Mouse (Mus musculus) lung, embryonic 14.5 days (tissue): ENCODE data around the gene Myh7b. TPM values are rescaled to one million over a fixed set of nuclear protein-coding genes. Genes with fewer than 3 reads are reported as not detected.

ENCODE experiments used
- ATAC-seq: fragments of 200-750 bp; cut with Nextera tagmentation; 2 replicates; pipeline ENCODE4 v1.8.0; 2017; ENCODE audit warnings: mild to moderate bottlenecking, moderate TSS enrichment, moderate library complexity; ENCODE audit not compliant: insufficient read depth
- DNase-seq: peaks from one replicate; pipeline ENCODE4 v3.0.0-alpha.2; 2015
- H3K27ac ChIP-seq: fragments of 300-500 bp; sonication (generic); 2 replicates; pipeline ENCODE4 v1.5.1; 2014; ENCODE audit warnings: low read depth, mild to moderate bottlenecking, moderate library complexity
- H3K27me3 ChIP-seq: fragments of 300-500 bp; sonication (generic); 2 replicates; pipeline ENCODE4 v1.6.1; 2014; ENCODE audit warnings: low read length, control low read depth; ENCODE audit not compliant: insufficient read depth
- H3K36me3 ChIP-seq: fragments of 300-500 bp; sonication (generic); 2 replicates; pipeline ENCODE4 v1.6.1; 2014; ENCODE audit warnings: control low read depth; ENCODE audit not compliant: insufficient read depth
- H3K4me1 ChIP-seq: fragments of 300-500 bp; sonication (generic); 2 replicates; pipeline ENCODE4 v1.6.1; 2014; ENCODE audit warnings: antibody characterized with exemption, control low read depth; ENCODE audit not compliant: insufficient read depth
- H3K4me2 ChIP-seq: fragments of 300-500 bp; sonication (generic); 2 replicates; pipeline ENCODE4 v1.6.1; 2014; ENCODE audit warnings: mild to moderate bottlenecking
- H3K4me3 ChIP-seq: fragments of 300-500 bp; sonication (generic); 2 replicates; pipeline ENCODE4 v1.5.1; 2014; ENCODE audit warnings: low read depth, low read length
- H3K9ac ChIP-seq: fragments of 300-500 bp; sonication (generic); 2 replicates; pipeline ENCODE4 v1.6.1; 2014
- H3K9me3 ChIP-seq: fragments of 300-500 bp; sonication (generic); 2 replicates; pipeline ENCODE4 v1.6.1; 2016; ENCODE audit warnings: low read depth, low read length, control low read depth
- CTCF ChIP-seq: IDR thresholded peaks from 2 replicates; pipeline ENCODE4 v1.5.1; 2016; ENCODE audit warnings: antibody characterized with exemption, low read depth
- WGBS: fragments of 180-500 bp; shearing (Covaris S2); extraction: QIAGEN DNeasy Blood & Tissue Kit; methylation state at CpG from one replicate; pipeline ENCODE4 v1.1.7; 2014; 5-methylcytosine and 5-hydroxymethylcytosine counted together
- polyA plus RNA-seq: library from polyadenylated mRNA; unstranded; fragments of >200 nt; fragmentation: Nextera tagmentation; extraction: Ambion mirVana; gene quantifications from 2 replicates; pipeline ENCODE4 v1.2.1, GENCODE M21; 2014

The Myh7b gene
- polyA plus RNA-seq, 1 experiment from 2014 or later: 0.36 TPM

DNA sequence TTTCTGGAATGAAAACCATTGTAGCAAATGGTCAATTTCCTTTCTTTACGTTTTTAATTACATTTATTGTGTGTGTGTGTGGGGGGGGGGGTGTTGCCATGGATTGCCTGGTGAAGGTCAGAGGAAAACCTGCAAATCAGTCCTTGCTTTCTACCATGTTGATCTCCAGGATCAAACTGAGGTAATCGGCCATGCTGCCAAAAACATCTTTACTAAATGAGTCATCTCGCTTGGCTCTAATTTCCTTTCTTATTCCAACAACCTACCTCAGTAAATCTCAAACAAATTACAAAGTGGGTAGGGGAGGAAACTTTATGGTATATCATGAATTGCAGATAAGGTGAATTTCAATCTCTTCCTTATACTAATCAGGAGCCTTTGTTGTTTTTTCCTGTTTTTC lies 22.9 kb upstream of the Myh7b start:
- Histone ChIP-seq H3K9me3 (no peaks in the 10 kb centered on the region), H3K4me2 (no peak overlapping the region), H3K9ac (no peak overlapping the region), H3K27ac (no peak overlapping the region), H3K4me3 (no peak overlapping the region), H3K27me3 (no peaks in the 10 kb centered on the region), H3K4me1 (peaks cover 6% of the 10 kb centered on the region; the same call in 1 of the 2 replicates), H3K36me3 (no peaks in the 10 kb centered on the region)
- TF ChIP-seq CTCF: no peak
- 77% methylated on average over 3 of the region's 3 CpGs for WGBS
- ATAC-seq (no peak), DNase-seq (no peak)

DNA sequence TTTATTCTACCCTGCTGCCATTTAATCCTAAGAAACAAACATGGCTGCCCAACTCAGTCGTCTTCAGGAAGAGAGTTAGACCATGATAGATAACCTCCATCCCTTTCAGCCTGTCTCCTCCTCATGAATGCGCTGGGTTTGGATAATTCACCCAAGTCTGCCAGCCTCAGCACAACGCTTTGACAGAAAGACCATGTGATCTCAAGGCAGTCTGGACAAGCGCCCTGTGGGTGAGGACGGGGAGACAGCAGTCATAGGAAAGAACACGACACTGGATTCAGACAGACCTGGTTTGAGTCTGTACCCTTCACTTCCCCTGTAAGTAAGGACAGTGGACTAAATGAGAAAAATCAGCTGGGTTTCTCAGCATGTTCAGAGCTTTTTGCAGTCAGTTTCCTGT lies 21.5 kb upstream of the Myh7b start:
- no peak overlapping the region for H3K4me2 ChIP-seq
- no peaks in the 10 kb centered on the region for H3K27me3 ChIP-seq
- ATAC-seq (no peak), DNase-seq (no peak)
- TF ChIP-seq CTCF: no peak
- no peak overlapping the region for H3K4me3 ChIP-seq
- peaks cover 6% of the 10 kb centered on the region; the same call in 1 of the 2 replicates for H3K4me1 ChIP-seq
- H3K27ac ChIP-seq: no peak overlapping the region
- no peaks in the 10 kb centered on the region for H3K9me3 ChIP-seq
- no peaks in the 10 kb centered on the region for H3K36me3 ChIP-seq
- no peak overlapping the region for H3K9ac ChIP-seq
- 64% methylated on average over 6 of the region's 6 CpGs for WGBS

DNA sequence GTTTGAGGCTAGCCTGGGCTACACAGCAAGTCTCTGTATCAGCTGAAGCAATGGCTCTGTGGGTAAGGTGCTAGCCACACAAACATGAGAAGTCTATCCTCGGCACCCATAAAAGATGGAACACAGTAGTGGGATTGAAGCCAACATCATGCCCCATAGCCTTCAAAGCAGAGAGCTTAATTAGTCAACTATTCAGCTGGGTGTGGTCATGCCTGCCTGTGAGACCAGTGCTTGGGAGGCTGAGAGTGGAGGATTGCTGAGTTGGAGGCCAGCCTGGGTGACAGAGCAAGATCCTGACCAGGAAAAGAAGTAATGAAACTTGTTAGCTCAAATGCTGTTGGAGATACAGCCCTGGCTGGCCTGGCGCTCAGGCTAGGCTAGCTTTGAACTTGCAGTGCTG lies 20.1 kb upstream of the Myh7b start:
- Histone ChIP-seq H3K4me2 (no peak overlapping the region), H3K9me3 (no peaks in the 10 kb centered on the region), H3K4me3 (no peak overlapping the region), H3K27ac (no peak overlapping the region), H3K9ac (no peak overlapping the region), H3K27me3 (no peaks in the 10 kb centered on the region), H3K4me1 (peaks cover 6% of the 10 kb centered on the region; the same call in 1 of the 2 replicates), H3K36me3 (no peaks in the 10 kb centered on the region)
- WGBS: 90% methylated on average over 2 of the region's 2 CpGs
- ATAC-seq: no peak
- no peak for TF ChIP-seq CTCF
- DNase-seq: no peak

DNA sequence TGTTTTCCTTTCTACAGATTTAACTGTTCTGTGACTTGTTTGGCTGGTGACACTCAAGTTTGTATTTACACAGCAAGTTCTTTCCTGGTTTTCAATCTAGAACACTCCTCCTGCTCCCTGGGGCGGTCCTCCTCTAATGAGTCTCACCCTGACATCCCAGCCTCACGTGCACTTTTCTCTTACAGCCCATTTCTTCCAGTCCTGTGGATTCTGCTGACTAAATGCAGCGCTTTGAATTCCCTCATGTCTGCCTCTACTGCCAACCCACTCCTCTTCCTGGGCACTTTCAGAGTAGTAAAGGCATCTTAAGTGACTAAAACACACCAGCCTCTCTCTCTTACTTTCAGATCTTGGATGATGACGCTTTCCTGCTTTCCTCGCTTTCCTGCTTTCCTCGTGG lies 19.3 kb upstream of the Myh7b start:
- peaks cover 6% of the 10 kb centered on the region; the same call in 1 of the 2 replicates for H3K4me1 ChIP-seq
- ATAC-seq (no peak), DNase-seq (no peak)
- peak overlapping the region; percentile 89 for H3K27ac ChIP-seq
- WGBS: 6% methylated on average over 6 of the region's 6 CpGs
- no peaks in the 10 kb centered on the region for H3K36me3 ChIP-seq
- no peaks in the 10 kb centered on the region for H3K9me3 ChIP-seq
- peak overlapping the region; percentile 87 for H3K4me2 ChIP-seq
- H3K4me3 ChIP-seq: peak overlapping the region; percentile 69
- no peaks in the 10 kb centered on the region for H3K27me3 ChIP-seq
- H3K9ac ChIP-seq: peak overlapping the region; percentile 77
- TF ChIP-seq CTCF: no peak

DNA sequence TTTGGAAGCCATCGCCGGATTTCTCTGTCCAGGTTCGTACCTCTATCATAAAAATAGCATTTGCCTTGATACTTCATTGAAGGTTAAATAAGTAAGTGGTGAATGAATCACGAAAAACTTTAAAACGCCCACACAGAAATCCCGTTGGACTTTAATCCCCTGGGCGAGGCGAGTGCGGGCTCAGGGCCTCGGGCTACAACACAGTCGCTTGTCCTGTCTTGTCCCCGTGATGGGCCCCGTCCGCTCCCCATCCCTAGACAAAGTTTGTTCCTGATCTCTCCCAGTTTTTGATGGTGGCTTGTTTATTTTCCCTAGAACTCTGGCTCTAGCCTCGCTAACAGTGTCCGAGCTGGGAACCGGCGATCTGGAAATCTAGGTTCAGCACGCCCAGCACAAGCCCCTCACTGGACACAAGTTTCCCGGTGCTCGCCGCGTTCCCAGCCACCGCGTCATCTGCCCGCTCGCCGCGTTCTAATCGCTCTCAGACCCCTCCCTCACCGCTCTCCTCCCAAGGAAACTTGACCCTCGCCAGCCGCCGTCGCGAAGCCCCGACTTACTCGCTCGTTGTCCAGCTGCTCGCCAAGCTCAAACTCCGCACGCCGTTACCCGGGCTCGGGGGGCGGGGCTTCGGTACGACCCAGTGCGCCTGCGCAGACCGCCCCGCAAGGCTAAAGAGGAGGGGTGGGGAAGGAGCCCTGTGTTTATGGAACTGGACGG lies 18.7 kb upstream of the Myh7b start, which contains the start of gene Gss:
Gene Gss, minus strand, starts transcription at position 674 of the 717 bp plus-strand sequence.
- DNase-seq (peak; percentile 99), ATAC-seq (peak; percentile 96)
- peak within 1 kb of the TSS; percentile 89 for H3K27ac ChIP-seq
- peak within 1 kb of the TSS; percentile 77 for H3K9ac ChIP-seq
- under 1% methylated on average over 53 of the region's 53 CpGs for WGBS
- TF ChIP-seq CTCF: no peak
- H3K36me3 ChIP-seq: no peaks in the 10 kb centered on the region
- H3K9me3 ChIP-seq: no peaks in the 10 kb centered on the region
- H3K4me3 ChIP-seq: peak within 1 kb of the TSS; percentile 69
- H3K27me3 ChIP-seq: no peaks in the 10 kb centered on the region
- peak within 1 kb of the TSS; percentile 87 for H3K4me2 ChIP-seq
- H3K4me1 ChIP-seq: peaks cover 6% of the 10 kb centered on the region; the same call in 1 of the 2 replicates

DNA sequence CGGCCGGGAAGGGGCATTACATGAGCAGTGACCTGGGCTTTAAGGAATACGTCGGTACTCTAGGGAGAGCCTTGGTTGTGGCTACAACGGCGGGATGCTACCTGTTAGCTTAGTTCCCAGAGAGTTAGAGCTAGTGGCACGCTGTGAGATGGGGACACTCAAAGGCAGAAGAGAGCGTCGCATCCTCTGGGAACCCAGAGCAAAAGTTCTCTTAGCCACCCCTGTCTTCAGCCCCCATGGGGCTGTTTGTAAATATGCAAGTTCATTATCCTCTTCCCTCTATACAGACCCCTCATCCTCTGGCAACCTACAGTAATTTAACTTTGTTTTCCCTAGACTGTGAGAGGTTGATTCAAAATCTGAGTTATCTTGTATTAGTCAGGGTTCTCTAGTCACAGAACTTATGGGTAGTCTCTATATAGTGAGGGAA lies 18.1 kb upstream of the Myh7b start:
- H3K36me3 ChIP-seq: no peaks in the 10 kb centered on the region
- peak overlapping the region; percentile 3; the same call in 1 of the 2 replicates for H3K27ac ChIP-seq
- TF ChIP-seq CTCF: 0 out of 2 replicates have a peak, but pooled peaks have one; percentile 6
- H3K4me3 ChIP-seq: peak overlapping the region; percentile 69
- peaks cover 6% of the 10 kb centered on the region; the same call in 1 of the 2 replicates for H3K4me1 ChIP-seq
- 0% methylated on average over 9 of the region's 9 CpGs for WGBS
- DNase-seq (no peak), ATAC-seq (peak; percentile 58)
- H3K4me2 ChIP-seq: peak overlapping the region; percentile 87
- peak overlapping the region; percentile 77 for H3K9ac ChIP-seq
- H3K27me3 ChIP-seq: no peaks in the 10 kb centered on the region
- H3K9me3 ChIP-seq: no peaks in the 10 kb centered on the region

DNA sequence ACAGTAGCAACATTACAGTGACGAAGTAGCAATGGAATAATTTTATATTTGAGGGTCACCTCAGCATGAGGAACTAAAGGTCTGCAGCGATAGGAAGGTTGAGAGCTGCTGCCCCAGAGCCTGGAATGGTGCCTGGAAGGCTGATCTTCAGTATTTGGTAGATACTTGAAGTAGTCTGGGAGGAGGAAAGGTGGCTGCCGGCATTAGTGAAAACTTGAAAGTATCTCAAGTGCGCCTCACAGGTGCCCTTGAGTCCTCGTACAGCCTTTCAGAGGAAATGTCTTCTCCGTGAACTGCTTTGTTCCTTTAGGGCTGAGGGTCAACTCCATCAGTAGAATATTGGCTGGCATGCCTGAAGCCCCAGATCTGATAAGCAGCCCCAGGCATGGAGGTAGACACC lies 15.5 kb upstream of the Myh7b start:
- Histone ChIP-seq H3K4me3 (no peak overlapping the region), H3K27ac (no peak overlapping the region), H3K36me3 (no peaks in the 10 kb centered on the region), H3K9me3 (no peaks in the 10 kb centered on the region), H3K4me2 (no peak overlapping the region), H3K9ac (no peak overlapping the region), H3K27me3 (no peaks in the 10 kb centered on the region), H3K4me1 (peaks cover 6% of the 10 kb centered on the region; the same call in 1 of the 2 replicates)
- no peak for TF ChIP-seq CTCF
- no peak for ATAC-seq
- peak; percentile 18 for DNase-seq
- 64% methylated on average over 6 of the region's 6 CpGs for WGBS
